Mouse (Mus musculus): ENCODE measurements around the gene Me1. TPM values are rescaled to one million over a fixed set of nuclear protein-coding genes. Genes with fewer than 3 reads are reported as not detected.
A peak's percentile ranks its signal among the peaks of the same experiment; 100 is the strongest.
"Not testable (repeated sequence)": the region's sequence is repeated elsewhere in the genome, so short reads cannot be mapped to it uniquely, and the experiment has no call there.

The Me1 gene
- polyA plus RNA-seq, 1 experiment from 2014 or later = 17.3 TPM

DNA sequence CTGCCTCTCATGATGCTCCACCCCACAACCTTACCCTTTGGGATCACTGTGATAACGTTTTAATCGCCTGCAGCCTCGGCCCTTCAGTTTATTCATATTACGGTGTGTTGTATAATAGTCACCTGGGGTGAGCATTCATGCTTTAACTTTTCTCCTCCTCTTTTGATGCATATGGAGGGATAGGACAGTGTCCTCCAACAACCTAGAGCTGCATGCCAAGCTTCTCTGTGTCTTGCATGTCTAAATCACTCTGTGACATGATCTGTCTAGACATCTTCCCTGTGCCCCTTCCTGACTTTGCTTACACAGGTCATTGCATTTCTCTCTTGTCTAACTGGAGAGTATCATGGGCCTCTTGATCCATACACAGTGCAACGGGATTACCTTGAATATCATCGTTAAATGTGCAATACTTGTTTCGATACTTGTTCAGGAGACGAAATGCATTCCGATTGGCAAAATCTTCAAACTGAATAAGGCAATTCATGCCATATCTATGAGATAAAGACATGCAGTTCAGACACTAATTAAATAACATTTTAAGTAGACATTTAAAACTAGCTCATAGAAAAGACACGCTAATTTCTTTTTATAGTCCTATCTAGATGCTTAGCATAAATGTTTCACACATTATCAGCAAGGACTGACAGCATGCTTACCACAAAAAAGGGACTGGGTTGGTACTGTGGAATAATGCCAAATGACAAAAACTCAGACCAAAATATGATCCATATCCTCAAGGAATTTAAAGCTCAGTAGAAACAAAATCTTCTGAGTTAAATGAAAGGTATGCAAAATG lies 76.2 kb downstream of the Me1 start:
- WGBS = 78% methylated on average over 10 of the region's 10 CpGs
- Histone ChIP-seq H3K9ac (no peak overlapping the region), H3K4me2 (no peak overlapping the region), H3K36me3 (no peaks in the 10 kb centered on the region), H3K9me3 (replicated peaks) (no peaks in the 10 kb centered on the region), H3K4me1 (no peaks in the 10 kb centered on the region), H3K27ac (no peak overlapping the region), H3K27me3 (no peaks in the 10 kb centered on the region), H3K4me3 (replicated peaks) (no peak overlapping the region)
- ATAC-seq (replicated peaks; ENCODE audit: low FRiP score) = no peak

DNA sequence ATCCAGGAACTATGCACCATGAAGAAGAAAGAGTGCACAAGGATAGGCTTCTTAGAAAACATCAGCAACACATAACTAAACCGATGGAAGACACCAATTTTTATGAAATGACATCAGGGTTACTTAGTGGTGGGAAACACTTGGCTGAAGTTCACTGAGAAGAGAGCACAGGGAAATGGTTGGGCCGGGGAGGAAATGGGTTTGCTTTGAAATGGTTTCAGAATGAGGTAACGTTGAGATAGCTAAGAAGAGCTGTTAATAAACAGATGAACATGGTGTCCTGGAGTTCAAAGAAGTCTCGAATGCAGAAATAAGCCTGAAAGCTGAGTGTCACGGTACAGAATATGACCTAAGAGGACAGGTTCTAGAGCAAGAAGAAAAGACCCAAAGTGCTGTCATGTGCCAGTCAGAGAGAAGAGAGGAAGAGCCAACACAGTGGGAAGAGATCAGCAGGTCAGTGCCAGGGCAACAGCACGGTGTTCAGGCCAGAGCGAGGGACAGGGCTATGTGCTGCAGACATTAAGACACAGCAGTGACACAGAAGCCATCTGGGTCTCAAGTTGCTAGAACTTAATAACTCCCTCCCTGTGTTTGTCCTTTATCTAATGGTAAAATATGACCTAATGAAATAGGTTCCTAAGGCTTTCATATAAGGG lies 77.8 kb downstream of the Me1 start:
- WGBS = 68% methylated on average over 7 of the region's 7 CpGs
- Histone ChIP-seq H3K9me3 (replicated peaks) (no peaks in the 10 kb centered on the region), H3K4me3 (replicated peaks) (no peak overlapping the region), H3K36me3 (no peaks in the 10 kb centered on the region), H3K4me1 (no peaks in the 10 kb centered on the region), H3K27me3 (no peaks in the 10 kb centered on the region), H3K4me2 (no peak overlapping the region), H3K9ac (no peak overlapping the region), H3K27ac (no peak overlapping the region)
- ATAC-seq (replicated peaks; ENCODE audit: low FRiP score) = no peak

- ATAC-seq (replicated peaks; ENCODE audit: low FRiP score) = no peak
- no peak overlapping the region for H3K4me2 ChIP-seq
- no peaks in the 10 kb centered on the region for H3K4me1 ChIP-seq
- H3K9me3 ChIP-seq (replicated peaks) = no peaks in the 10 kb centered on the region
- H3K4me3 ChIP-seq (replicated peaks) = no peak overlapping the region
- H3K27ac ChIP-seq = no peak overlapping the region
- no peaks in the 10 kb centered on the region for H3K27me3 ChIP-seq
- H3K36me3 ChIP-seq = no peaks in the 10 kb centered on the region
- H3K9ac ChIP-seq = no peak overlapping the region
- 74% methylated on average over 1 of the region's 1 CpGs for WGBS
Observed at GRCm38 (mm10) chr9:86615765-86616164, 80.0 kb downstream of the Me1 start.

DNA sequence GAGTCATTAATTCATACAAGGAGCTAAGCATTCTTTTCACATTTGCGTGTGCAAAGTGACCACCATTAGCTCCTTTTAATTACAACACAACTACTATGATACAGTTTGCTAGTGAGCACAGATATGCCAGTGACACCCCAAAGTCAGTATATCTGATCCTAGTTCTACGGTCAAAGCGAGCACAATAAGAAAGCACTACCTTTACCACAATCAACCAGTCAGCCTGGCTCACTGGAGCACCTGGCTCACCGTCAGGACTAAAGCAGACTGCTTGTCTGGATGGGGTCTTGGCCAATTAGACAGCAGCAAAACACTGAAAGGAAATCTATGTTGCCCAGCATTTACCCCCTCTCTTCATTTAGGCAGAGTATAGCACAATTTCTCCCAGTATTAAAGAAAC lies 83.7 kb downstream of the Me1 start:
- 91% methylated on average over 4 of the region's 4 CpGs for WGBS
- Histone ChIP-seq H3K27ac (no peak overlapping the region), H3K9me3 (replicated peaks) (no peaks in the 10 kb centered on the region), H3K27me3 (no peaks in the 10 kb centered on the region), H3K4me2 (no peak overlapping the region), H3K4me3 (replicated peaks) (no peak overlapping the region), H3K4me1 (no peaks in the 10 kb centered on the region), H3K36me3 (no peaks in the 10 kb centered on the region), H3K9ac (no peak overlapping the region)
- no peak for ATAC-seq (replicated peaks; ENCODE audit: low FRiP score)

- Histone ChIP-seq H3K9ac (no peak overlapping the region), H3K27me3 (no peaks in the 10 kb centered on the region), H3K9me3 (replicated peaks) (no peaks in the 10 kb centered on the region), H3K4me3 (replicated peaks) (no peak overlapping the region), H3K36me3 (no peaks in the 10 kb centered on the region), H3K27ac (no peak overlapping the region), H3K4me1 (no peaks in the 10 kb centered on the region), H3K4me2 (no peak overlapping the region)
- ATAC-seq (replicated peaks; ENCODE audit: low FRiP score) = no peak
- 85% methylated on average over 6 of the region's 6 CpGs for WGBS
Observed at GRCm38 (mm10) chr9:86605776-86606175, 90.0 kb downstream of the Me1 start.

- H3K4me3 ChIP-seq (replicated peaks) = no peak overlapping the region
- no peak overlapping the region for H3K9ac ChIP-seq
- no peak for ATAC-seq (replicated peaks; ENCODE audit: low FRiP score)
- no peaks in the 10 kb centered on the region for H3K9me3 ChIP-seq (replicated peaks)
- no peak overlapping the region for H3K4me2 ChIP-seq
- H3K4me1 ChIP-seq = no peaks in the 10 kb centered on the region
- no peaks in the 10 kb centered on the region for H3K36me3 ChIP-seq
- H3K27ac ChIP-seq = no peak overlapping the region
- no peaks in the 10 kb centered on the region for H3K27me3 ChIP-seq
- WGBS = 67% methylated on average over 8 of the region's 8 CpGs
Observed at GRCm38 (mm10) chr9:86599723-86600303, 95.9 kb downstream of the Me1 start.

- not testable (repeated sequence) for ATAC-seq (replicated peaks; ENCODE audit: low FRiP score); H3K4me1 ChIP-seq; H3K4me3 ChIP-seq (replicated peaks); H3K9me3 ChIP-seq (replicated peaks); H3K9ac ChIP-seq; H3K36me3 ChIP-seq; H3K27ac ChIP-seq; H3K27me3 ChIP-seq; H3K4me2 ChIP-seq
Observed at GRCm38 (mm10) chr9:86596983-86597382, 98.8 kb downstream of the Me1 start.

- not testable (repeated sequence) for H3K27ac ChIP-seq; ATAC-seq (replicated peaks; ENCODE audit: low FRiP score); H3K4me3 ChIP-seq (replicated peaks); H3K27me3 ChIP-seq; H3K9me3 ChIP-seq (replicated peaks); H3K4me1 ChIP-seq; H3K36me3 ChIP-seq; H3K9ac ChIP-seq; H3K4me2 ChIP-seq
- WGBS = 66% methylated on average over 10 of the region's 10 CpGs
Observed at GRCm38 (mm10) chr9:86594357-86594767, 101.4 kb downstream of the Me1 start.

DNA sequence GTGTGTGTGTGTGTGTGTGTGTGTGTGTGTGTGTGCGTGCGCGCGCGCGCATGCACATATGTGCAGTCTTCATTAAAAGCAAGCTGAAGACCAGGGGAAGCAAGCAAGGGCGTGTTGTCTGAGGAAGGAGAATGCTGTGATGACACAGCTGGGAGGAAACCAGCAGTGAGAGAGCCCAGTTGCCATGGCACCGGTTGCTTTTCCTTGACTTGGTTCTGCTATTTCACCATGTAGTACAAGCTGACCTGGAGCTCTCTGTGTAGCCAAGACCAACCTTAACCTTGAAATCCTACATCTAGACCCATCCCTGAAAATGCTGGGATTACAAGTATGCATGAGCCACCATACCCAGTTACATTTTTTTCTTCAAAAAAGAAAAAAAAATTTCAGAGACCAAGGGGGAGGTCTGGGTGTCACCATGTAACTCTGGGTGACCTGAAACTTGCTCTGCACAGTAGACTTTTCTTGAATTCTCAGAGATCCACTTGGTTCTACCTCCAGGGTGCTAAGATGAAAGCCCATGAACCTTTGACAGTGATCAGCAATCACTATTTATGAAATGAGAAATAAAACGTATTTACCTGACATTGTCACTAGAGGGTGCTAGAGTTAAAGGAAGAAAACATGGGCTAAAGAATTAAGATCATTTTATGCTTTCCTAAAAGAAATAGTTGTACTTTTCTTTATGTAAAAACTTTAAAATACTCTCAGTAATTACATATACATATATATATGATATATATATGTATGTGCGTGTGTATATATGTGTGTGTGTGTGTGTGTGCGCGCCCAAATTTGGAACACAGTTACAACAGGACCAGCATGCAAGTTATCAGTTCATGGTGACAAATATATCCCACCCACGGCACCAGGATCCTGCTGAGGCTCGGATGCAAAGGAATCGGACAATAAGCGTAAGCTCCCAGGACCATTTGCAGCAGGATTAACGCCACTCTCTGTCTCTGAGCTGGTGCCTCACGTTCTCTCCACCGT lies 102.8 kb downstream of the Me1 start:
- Histone ChIP-seq H3K4me2 (no peak overlapping the region), H3K4me1 (no peaks in the 10 kb centered on the region), H3K36me3 (no peaks in the 10 kb centered on the region), H3K9me3 (replicated peaks) (no peaks in the 10 kb centered on the region), H3K4me3 (replicated peaks) (no peak overlapping the region), H3K27ac (no peak overlapping the region), H3K9ac (no peak overlapping the region), H3K27me3 (no peaks in the 10 kb centered on the region)
- WGBS = 79% methylated on average over 19 of the region's 19 CpGs
- no peak for ATAC-seq (replicated peaks; ENCODE audit: low FRiP score)

DNA sequence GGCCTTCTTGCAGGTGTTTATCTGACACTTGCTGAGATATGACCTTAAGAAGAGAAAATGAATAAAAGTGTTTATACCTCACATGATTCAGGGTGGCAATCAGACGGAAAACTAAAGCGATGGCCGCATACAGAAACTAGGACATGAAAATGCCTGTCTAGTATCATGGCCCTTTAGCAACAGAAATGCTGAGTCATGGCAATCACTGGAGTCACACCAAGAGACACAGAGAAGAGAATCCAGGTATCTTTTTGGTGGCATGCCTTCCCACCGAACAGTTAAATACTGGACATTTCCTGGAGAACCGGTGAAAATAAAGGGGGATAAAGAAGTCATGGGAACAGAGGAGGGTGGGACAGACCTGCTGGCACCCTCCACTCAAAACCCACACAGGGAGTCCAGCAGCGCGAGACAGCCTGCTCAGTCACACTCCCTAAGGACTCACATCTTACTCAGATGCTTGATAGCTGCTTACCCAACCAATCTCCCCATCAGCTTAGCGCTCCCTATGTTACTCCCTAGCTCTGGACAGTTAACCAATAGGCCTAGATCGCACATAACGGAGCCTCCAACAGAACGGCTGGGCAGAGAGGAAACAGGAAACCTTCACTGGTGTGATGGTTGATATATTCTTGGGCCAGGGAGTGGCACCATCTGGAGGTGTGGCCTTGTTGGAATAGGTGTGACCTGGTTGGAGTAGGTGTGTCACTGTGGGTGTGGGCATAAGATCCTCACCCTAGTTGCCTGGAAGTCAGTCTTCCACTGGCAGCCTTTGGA lies 108.5 kb downstream of the Me1 start:
- H3K27ac ChIP-seq = no peak overlapping the region
- 88% methylated on average over 11 of the region's 11 CpGs for WGBS
- H3K36me3 ChIP-seq = no peaks in the 10 kb centered on the region
- H3K27me3 ChIP-seq = no peaks in the 10 kb centered on the region
- no peak for ATAC-seq (replicated peaks; ENCODE audit: low FRiP score)
- H3K9ac ChIP-seq = no peak overlapping the region
- no peak overlapping the region for H3K4me2 ChIP-seq
- no peaks in the 10 kb centered on the region for H3K4me1 ChIP-seq
- H3K4me3 ChIP-seq (replicated peaks) = no peak overlapping the region
- no peaks in the 10 kb centered on the region for H3K9me3 ChIP-seq (replicated peaks)

- no peak overlapping the region for H3K27ac ChIP-seq
- no peak overlapping the region for H3K4me3 ChIP-seq (replicated peaks)
- no peaks in the 10 kb centered on the region for H3K9me3 ChIP-seq (replicated peaks)
- no peaks in the 10 kb centered on the region for H3K4me1 ChIP-seq
- no peak overlapping the region for H3K4me2 ChIP-seq
- 57% methylated on average over 3 of the region's 3 CpGs for WGBS
- H3K9ac ChIP-seq = no peak overlapping the region
- ATAC-seq (replicated peaks; ENCODE audit: low FRiP score) = peak; percentile 76; the same call in 1 of the 2 replicates
- H3K36me3 ChIP-seq = no peaks in the 10 kb centered on the region
- H3K27me3 ChIP-seq = no peaks in the 10 kb centered on the region
Observed at GRCm38 (mm10) chr9:86583740-86584139, 112.0 kb downstream of the Me1 start.

Measured in kidney, embryonic 15.5 days (tissue).